Mouse (Mus musculus) megakaryocyte progenitor cell, adult 5-6 weeks (primary cell): ENCODE measurements around the gene Xxylt1. TPM values are rescaled to one million over a fixed set of nuclear protein-coding genes. Genes with fewer than 3 reads are reported as not detected.

Source experiments
- ATAC-seq: replicated peaks from 2 replicates; pipeline ENCODE4 v1.8.0; 2016; ENCODE audit warnings: mild to moderate bottlenecking, moderate TSS enrichment, inconsistent platforms; ENCODE audit not compliant: poor library complexity
- total RNA-seq, 2 experiments: library from RNA; stranded (forward) in 1 of 2; stranded (reverse) in 1 of 2; fragments of 157-497, 149-512 nt in 1 of 2; fragments of 200-1000 nt in 1 of 2; gene quantifications; 2 replicates each; pipeline versions ENCODE4 v1.2.3 to v1.2.4; 2015 to 2017

Xxylt1 gene
- total RNA-seq, 2 experiments from 2014 or later = 14.5 to 17.0 TPM

DNA sequence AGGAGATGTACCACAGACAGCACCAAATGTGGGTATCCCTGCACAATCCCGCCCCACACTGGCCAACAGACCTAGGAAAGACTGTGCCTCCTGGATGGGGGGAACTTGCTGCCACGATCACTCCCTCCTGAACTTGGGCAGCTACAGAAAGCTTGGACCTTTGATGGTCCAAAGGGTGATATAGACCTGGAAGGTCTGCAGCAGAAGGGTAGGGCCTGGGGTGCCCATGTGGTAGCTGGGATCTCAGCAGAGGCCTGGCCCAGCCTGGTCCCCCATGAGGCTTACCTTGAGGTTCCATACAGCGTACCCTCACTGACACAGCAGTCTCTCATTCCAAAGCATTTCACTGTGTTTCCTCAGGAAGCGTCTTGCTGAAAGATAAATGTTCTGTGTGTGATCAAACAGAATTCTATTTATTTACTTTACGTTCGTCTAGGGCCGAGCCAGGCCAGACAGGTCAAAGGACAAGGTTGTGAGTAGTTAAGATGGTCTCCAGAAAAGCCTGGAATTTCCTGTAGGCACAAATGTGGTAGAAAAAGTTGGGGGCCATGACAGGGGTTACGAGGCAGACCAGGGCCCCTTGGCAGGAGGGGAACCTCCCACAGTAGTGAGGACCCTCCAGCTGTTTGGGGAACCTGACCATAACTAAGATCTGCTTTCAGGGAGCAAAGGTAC lies 153.0 kb downstream of the Xxylt1 start:
- ATAC-seq = no peak

DNA sequence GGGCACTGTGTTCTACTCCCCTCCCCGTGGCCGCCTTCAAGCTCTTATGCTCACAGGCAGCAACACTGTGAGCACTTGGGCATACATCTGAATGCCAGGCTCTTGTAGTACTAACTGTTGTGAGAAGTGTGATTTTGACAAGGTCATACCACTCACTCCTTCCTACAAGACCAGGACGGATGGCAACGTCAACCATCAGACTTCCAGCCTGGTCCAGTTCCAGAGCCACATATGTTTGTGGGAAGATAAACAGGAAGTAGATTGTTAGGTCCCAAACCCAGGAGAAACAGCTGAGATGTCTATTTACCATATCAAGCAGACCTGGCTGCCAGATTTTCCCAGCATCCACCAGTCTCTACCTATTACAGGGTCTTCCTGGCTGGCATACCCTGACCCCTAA lies 155.7 kb downstream of the Xxylt1 start:
- no peak for ATAC-seq

DNA sequence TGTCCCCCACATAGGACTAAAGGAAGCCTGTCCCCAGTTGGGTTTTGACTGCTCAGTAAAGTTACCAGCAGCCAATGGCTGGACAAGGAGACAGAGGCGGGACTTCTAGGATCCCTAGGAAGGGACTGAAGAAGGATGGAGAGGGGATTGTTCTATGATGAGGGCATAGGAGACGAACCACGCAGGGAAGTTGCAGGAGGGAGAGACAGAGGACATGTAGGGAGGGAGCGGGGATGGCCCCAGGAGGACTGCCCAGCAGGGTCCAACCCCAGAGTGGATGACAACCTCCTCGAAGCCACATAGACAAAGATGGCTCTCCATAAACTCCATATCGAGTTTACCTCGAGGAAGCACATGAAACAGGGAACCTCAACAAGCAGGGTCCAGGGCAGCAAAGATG lies 157.3 kb downstream of the Xxylt1 start:
- no peak for ATAC-seq

DNA sequence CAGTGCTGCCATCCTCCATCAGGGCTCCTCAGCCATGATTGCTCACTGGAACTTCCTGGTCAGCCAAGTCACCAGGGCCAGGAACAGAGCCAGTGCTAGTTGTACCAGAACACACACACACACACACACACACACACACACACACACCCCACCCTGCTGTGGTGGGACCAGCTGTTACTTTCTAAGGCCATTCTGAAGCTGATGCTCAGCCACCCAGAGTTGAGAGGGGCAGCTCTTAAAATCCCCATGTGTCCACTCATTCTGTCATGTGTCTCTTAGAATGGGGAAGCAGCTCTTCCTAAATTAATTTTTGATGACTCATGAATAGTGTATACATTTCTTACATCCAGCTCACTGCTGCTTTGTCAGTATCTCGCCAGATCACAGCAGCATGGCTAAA lies 158.7 kb downstream of the Xxylt1 start:
- 0 out of 2 replicates have a peak, but pooled peaks have one; percentile 29 for ATAC-seq

DNA sequence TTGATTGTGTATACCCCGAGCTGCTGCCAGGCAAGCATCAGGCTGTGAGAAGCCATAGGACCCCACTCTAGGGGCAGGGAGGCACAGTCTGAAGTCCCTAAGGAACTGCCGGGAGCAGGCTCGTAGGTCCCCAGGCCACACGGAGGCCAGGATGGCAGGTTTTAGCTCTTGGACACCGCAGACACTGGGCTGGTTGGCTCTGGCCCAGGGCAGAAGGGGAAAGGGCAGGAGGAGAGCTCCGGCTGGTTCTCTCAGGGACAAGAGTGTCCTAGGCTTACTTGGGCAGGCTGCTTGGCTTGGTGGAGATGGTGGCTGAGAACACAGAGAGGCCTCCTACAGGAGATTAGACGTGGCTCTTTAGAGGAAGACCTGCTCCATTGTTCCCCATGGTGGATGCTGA lies 162.4 kb downstream of the Xxylt1 start:
- no peak for ATAC-seq

DNA sequence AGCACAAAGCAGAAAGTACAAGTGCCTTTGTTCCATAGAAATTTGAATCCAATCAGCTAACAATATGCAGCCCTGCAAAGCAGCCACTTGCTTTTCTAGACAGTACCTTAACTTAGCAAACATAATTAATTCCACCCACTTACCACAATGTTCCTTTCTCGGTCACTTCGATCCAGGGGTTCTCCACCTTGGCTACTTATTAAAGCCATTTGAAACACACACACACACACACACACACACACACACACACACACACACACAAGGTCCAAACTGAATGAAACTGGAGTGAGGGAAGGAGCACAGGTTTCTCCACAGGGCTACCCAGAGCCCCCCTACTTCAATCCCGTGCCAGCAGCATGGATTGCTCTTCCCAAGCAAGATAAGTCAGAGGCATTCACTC lies 164.3 kb downstream of the Xxylt1 start:
- no peak for ATAC-seq

DNA sequence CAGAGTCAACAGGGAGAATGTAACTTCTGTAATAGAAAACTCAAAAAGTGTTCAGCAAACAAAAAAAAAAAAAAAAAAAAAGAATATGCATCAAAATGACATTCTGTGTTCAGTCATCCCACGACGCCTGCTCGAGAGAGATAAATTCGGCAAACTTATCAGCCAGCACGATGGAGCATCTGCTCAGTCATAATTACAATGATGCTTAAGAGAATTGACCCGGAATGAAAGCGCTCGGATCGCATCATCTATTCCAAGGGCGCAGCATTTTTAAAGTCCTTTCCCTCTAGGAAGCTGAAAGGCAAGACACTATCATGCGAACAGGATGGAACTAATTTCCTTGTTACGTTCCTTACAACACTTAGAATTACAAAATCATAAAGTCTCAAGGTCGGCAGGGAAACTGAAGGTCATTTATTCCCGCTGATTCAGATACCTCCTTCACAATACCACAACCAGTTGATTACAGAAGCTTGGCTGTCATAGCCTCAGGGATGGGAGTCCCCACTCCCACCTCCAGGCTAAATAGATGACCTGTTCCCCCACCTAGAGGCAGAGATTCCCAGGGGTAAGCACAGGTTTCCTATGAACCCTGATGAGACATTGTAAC lies 165.5 kb downstream of the Xxylt1 start:
- ATAC-seq = no peak

Other genes with a start within 250 kb of the Xxylt1 start
- 30.1 and 30.7 TPM in 2 replicates for gene Acap2, start 119.8 kb upstream of the Xxylt1 start, total RNA-seq (2015)
- 39.4 and 46.9 TPM in 2 replicates for gene Acap2, start 119.8 kb upstream of the Xxylt1 start, total RNA-seq (2017)
- gene Ppp1r2, start 193.8 kb upstream of the Xxylt1 start, total RNA-seq (2015) = 54.5 and 70.3 TPM in 2 replicates
- gene Ppp1r2, start 193.8 kb upstream of the Xxylt1 start, total RNA-seq (2017) = 49.6 and 51.7 TPM in 2 replicates
- gene Apod, start 233.4 kb upstream of the Xxylt1 start, total RNA-seq (2015) = not detected in 2 replicates
- not detected in 2 replicates for gene Apod, start 233.4 kb upstream of the Xxylt1 start, total RNA-seq (2017)